Mouse (Mus musculus) E14TG2a.4 (cell line): ENCODE data around the gene Bcar3.

Experiments used
- CTCF ChIP-seq: conservative IDR thresholded peaks from 2 replicates; pipeline ENCODE4 v1.5.1; 2014; ENCODE audit warnings: low read length
- NANOG ChIP-seq: IDR thresholded peaks from 2 replicates; pipeline ENCODE4 v1.6.1; 2014; ENCODE audit warnings: borderline replicate concordance, low read length, mixed read lengths
- POU5F1 ChIP-seq: IDR thresholded peaks from 2 replicates; pipeline ENCODE4 v1.6.1; 2014; ENCODE audit warnings: low read length, borderline replicate concordance

GRCm38 (mm10) chr3:122381591-122381990, 87.7 kb downstream of the Bcar3 start:
- TF ChIP-seq CTCF, result no peak
- TF ChIP-seq NANOG, result no peak
- no peak for TF ChIP-seq POU5F1
